Mouse (Mus musculus) neutrophil, adult 59 days (primary cell): ENCODE measurements around the gene Klk13. TPM values are rescaled to one million over a fixed set of nuclear protein-coding genes. Genes with fewer than 3 reads are reported as not detected.

Experiments used
- total RNA-seq, 2 experiments: library from RNA; stranded (reverse); gene quantifications; 1 replicate in 1 of 2; 2 replicates in 1 of 2; pipeline ENCODE4 v1.2.4; 2023

The Klk13 gene
- not detected for total RNA-seq

DNA sequence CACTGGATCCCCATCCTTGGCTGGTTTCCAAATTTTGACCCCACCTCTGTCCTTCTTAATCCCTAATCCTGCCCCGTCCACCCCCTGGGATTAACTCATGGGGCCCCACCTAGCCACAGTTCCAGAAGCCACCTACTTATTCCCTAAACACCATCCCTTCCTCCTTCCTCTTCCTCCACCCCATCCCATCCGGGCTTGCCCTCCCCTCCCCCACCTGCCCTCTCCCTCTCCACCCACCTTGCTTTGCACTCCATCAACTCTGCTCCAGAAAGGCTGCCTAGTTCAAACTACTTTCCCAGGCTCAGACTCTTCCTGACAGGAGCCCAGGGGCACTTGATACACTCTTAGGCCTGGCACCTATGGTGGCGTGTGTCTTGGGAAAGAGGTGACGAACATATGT is at the start of gene Klk13:
Gene Klk13 (plus strand): TSS at position 301 of the 400 bp plus-strand sequence.

DNA sequence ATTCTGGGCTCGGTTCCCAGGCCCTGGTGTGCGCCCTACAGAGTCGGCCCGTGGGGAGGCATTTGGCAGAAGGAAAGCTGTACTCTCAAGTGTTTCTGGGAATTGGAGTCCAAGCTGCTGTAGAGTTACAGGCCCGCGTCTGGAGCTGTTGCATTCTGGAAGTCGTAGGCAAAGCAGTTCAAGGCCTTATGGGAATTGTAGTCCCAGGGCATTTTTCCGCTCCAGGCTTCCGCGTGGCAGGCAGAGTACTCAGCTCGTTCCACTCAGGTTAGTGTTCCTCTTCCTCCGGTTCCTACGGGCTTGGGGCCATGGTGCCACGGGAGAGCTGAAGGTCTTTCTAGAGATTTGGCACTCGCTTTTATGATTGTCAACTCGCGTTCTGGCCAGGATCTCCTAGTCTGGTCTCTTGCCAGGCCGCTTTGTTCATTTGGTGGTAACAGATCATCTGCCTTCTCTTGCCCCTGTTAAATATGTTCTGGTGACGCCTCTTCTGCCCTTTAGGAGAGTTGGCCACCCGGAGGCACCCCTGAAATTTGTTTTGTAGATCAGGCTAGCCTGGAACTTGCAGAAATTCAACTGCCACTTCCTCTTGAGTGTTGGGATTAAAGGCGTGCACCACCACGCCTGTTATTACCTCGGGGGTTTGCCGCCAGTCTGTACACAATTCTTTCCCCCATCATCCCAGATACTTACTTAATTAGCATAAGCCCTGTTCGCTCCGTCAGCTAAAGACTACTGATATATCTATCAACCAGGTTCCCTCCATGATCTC is 40.4 kb upstream of the Klk13 start, which contains the start of gene Ctu1:
Gene Ctu1 (plus strand): TSS at position 208 of the 772 bp plus-strand sequence.

DNA sequence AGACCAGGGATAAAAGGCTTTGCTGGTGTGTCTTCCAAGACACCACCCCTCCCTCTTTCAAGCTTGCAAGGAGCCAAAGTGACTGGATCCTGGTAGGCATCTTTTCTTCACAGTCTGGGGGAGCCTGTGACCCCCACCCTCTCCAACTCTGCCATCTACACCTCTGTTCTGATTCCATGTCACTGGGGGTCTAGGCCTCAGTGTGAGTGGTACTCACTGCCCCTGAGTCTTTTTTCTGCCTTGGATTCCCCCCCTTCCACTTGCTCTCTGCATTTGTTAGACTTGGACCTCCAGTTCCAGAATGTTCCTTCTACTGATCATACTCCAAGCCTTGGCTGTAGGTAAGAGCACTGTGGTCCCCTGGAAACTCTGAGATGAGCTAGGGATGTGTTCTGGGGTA is 22.2 kb upstream of the Klk13 start, which contains the start of gene Klk14:
Gene Klk14 (plus strand): TSS at position 301 of the 400 bp plus-strand sequence.

DNA sequence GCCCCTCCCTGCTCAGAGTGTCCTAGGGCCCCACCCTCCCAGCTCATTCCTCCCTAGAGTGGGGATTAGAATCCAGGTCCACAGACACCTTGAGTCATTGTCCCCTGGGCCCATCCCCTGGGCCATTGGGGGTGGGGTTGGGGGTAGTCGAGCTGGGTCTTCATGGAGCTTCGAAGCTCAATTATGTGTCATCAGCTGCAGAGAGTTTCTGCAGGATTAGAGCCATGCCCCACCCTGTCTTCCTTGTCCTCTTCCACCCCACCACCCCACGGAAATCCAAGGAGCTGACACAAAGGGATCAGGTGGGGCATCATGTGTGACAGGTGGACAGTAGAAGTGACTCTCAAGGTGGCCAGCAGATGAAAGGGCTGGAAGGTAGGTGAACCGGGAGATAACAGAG is 56.2 kb downstream of the Klk13 start, which contains the start of gene Klk12:
Gene Klk12 (plus strand): TSS at position 301 of the 400 bp plus-strand sequence.

DNA sequence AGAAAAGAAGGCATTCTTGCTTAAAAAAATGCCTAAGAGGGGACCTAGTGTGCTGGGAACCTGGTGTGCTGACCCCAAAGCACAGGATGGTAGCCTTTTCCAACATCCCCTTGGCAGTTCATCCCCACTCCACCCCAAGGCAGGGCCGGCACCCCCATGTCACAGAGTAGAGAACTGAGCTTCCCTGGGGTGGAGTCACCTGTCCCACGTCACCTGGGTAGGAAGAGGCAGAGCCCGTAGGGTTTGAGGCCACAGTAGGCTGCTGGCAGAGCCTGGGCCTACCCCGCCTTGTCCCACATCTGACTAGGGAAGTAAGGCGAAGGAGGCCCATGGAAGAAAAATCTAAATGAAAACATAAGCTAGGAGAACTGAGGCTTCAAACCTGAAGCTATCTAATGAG is 62.0 kb downstream of the Klk13 start, which contains the start of gene Klk11:
Gene Klk11 (plus strand): TSS at position 241 of the 400 bp plus-strand sequence.

Other genes starting within 250 kb of the Klk13 start
- gene Vsig10l, start 249.4 kb upstream of the Klk13 start, total RNA-seq, result 10 to 100 TPM in 1 of 2 experiments, 1 to 10 TPM in 1; 8.3 to 14.7 TPM
- gene Iglon5, start 222.5 kb upstream of the Klk13 start, total RNA-seq, result not detected
- under 1 TPM in 1 of 2 experiments, not detected in 1; 0.18 TPM for gene 4931406B18Rik, start 206.6 kb upstream of the Klk13 start, total RNA-seq
- gene Cd33, start 168.1 kb upstream of the Klk13 start, total RNA-seq, result 100 to 1,000 TPM; 465 to 478 TPM
- gene Zfp658, start 150.3 kb upstream of the Klk13 start, total RNA-seq, result 1 to 10 TPM; 2.5 to 3.0 TPM
- 10 to 100 TPM; 10.9 to 12.6 TPM for gene Zfp719, start 133.0 kb upstream of the Klk13 start, total RNA-seq
- under 1 TPM; 0.62 to 0.78 TPM for gene Zfp819, start 105.4 kb upstream of the Klk13 start, total RNA-seq
- not detected for gene Ceacam18, start 77.9 kb upstream of the Klk13 start, total RNA-seq
- gene Siglece, start 52.4 kb upstream of the Klk13 start, total RNA-seq, result 100 to 1,000 TPM; 152 to 169 TPM
- 1 to 10 TPM; 2.7 to 4.6 TPM for gene Ctu1, start 40.6 kb upstream of the Klk13 start, total RNA-seq
- not detected for gene Klk14, start 22.1 kb upstream of the Klk13 start, total RNA-seq
- not detected for gene Klk12, start 56.3 kb downstream of the Klk13 start, total RNA-seq
- not detected for gene Klk11, start 62.0 kb downstream of the Klk13 start, total RNA-seq
- not detected for gene Klk10, start 68.5 kb downstream of the Klk13 start, total RNA-seq
- gene Klk9, start 79.3 kb downstream of the Klk13 start, total RNA-seq, result not detected
- 1 to 10 TPM; 2.1 to 4.1 TPM for gene Klk8, start 85.0 kb downstream of the Klk13 start, total RNA-seq
- gene Klk7, start 98.7 kb downstream of the Klk13 start, total RNA-seq, result not detected
- not detected for gene Klk6, start 111.9 kb downstream of the Klk13 start, total RNA-seq
- not detected for gene Klk5, start 129.4 kb downstream of the Klk13 start, total RNA-seq
- gene Klk4, start 168.6 kb downstream of the Klk13 start, total RNA-seq, result not detected
- not detected for gene Klk15, start 221.2 kb downstream of the Klk13 start, total RNA-seq
- not detected for gene Klk1b8, start 238.1 kb downstream of the Klk13 start, total RNA-seq